Mouse (Mus musculus) frontal cortex, postnatal 14 days (tissue): Measurements from ENCODE around the gene Cacng2.
"Not testable (repeated sequence)": the region's sequence is repeated elsewhere in the genome, so short reads cannot be mapped to it uniquely, and the experiment has no call there.

ENCODE experiments used
- DNase-seq, 2 experiments: peaks; one replicate each; pipeline ENCODE4 v3.0.0; 2022; ENCODE audit warnings: low spot score in 2 of 2

Gene Cacng2

DNA sequence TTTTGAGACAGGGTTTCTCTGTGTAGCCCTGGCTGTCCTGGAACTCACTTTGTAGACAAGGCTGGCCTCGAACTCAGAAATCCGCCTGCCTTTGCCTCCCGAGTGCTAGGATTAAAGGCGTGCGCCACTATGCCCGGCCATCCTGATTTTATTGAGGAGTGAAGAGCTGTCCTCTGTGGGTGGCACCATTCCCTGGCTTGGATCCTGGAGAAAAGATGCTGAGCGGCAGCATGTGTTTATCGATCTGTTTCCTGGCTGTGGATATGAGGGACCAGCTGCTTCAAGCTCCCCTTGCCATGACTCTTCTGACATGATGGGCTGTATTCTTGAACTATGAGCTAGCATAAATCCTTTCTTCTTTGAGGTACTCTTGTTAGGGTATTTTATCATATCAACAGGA, 111.6 kb downstream of the Cacng2 start:
- DNase-seq = not testable (repeated sequence)

DNA sequence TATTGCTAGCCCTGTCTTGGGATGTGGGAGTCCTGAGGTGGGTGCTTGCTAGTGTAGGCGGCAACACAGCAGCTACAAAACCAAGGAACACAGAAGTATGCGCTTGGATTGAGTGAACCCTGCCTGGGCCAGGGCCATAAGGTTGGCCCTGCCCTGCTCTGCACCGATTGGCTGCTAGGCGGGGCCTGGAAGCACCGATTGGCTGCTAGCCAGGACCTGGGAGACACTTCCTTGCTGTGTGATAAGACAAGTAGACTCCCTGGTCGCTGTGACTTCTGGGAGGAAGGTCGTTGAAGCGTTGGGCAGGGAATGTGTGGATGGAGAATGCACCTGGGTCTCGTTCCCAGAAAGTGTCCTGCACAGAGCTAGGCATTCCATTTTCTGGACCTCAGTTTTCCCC, 115.9 kb downstream of the Cacng2 start:
- DNase-seq = no peak

DNA sequence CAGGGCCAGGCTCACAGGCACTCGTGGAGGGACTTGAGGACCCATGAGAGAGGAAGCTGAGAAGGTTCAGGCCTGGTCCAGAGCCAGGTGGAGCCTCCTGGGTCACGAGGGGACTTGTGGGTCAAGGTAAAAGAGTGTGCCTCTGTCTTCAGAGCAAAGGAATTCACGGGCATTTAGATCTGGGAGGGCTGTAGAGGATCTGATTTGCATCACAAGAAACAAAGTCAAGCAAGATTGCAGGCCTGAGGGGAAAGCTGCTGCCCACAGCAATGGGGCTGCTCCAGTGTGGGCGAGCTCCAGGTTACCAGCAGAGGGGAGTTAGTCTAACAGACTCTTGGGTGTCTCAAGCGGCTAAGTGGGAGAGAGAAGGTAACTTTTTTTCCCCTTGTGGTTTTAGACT, 118.4 kb downstream of the Cacng2 start:
- no peak for DNase-seq

DNA sequence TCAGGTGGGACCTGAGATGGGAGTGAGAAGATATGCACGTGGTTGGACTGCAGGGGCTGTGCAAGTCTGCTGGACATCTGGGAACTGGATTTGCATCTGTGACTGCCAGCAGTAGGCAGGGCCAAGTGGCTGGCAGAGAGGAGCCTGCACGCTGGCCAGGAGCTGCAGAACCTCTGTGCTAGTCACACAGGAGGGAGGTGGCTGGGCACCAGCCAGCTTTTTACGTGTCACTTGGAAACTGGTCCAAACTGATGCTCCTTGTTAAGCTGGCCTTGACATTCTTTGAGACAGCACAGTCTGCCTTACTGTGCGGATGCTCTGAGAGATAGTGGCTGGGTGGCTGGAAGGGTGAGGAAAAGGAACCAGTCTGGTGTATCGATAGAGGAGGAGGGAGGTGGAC, 131.3 kb downstream of the Cacng2 start:
- no peak for DNase-seq

DNA sequence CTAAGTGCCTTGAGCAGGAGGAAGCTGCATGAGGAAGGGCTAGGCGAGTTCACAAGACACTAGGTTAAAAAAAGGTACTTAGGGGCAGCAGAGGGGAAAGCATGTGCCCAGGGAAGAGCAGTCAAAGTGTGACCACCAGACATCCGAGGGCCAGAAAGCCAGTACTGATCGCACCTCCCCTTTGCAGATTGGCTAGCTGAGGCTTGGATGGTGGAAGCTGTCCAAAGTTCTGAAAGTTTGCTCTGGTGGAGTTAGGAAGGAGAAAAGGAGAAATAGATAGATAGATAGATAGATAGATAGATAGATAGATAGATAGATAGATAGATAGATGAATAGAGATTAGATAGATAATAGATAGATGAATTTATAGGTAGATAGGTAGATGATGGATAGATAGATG, 136.4 kb downstream of the Cacng2 start:
- DNase-seq = no peak

DNA sequence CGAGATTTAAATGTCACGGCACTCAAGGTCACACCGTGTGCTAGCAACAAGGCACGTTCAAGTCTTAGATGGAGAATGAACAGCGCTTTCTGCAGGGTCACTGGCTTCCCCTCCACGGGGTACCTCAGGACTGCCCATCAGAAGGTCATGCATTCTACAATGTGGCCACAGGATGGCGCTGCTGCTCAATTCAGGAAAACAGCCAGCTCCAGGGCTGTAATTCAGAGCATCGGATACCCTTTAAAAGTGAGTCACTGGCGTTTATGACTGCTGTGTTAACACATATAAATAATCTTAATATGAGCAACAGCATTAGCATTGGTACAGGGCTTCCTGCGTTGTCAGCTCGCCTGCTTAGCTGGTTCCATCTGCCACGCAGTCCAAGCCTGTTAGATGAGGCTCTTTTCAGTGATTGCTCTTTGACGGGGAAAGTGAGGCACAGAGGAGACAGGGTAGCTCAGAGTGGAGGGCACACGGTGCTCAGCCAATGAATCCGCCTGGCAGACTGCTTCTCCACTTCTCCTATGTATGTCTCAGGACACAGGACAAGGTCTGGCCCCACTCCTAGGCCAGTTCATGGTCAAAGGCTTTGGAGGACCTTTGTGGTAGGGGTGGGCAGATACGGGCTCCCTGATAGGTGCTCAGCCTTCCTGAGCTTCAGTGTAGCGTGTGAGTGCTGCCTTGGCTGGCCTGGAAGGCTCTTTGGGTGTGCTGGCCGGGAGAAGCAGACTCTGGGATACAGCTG, 137.5 kb downstream of the Cacng2 start:
- DNase-seq = peak; percentile 55 to 82

DNA sequence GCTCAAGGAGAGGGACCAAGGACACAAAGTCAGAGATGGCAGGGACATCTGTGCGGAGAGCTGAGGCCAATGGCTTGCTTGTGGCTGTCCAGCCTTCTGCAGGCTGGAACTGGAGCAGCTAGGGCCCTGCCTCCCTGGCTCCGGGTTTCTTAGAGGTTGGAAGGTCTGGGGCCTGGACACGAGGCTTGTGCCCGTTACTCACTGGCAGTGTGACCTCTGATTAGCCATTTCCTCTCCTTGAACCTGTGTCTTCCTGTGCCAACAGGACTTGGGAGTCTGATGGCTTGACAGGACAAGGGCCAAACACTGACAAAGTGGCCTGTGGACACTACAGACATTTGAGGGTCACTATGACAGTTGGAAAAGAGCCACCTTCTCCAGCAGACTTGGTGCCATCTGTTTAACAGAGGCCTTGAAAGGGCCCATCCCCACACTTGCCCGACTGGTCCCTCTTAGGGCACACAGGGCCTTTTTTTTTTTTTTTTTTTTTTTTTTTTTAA, 138.6 kb downstream of the Cacng2 start:
- no peak for DNase-seq

DNA sequence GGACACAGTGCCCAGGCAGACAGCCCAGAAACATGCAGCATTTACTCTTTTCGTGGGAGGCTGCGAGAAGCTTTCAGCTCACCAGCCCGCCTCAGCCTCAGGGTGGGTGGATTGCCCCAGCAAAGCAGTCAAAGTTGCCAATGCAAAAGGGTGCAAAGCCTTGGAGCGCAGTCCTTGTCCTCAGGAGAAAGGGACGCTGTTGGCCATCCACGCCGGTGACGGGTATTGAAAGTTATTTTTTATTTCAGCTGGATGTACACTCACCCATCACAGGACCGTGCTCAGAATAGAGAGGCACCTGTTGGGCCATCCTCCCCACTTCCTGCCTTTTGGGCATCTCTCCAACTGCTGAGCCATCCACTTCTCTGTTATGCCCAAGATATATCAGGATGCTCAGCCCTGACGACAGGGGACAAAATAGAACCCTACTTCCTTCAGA, 140.4 kb downstream of the Cacng2 start:
- DNase-seq = peak in 1 of 2 experiments; percentile 44

DNA sequence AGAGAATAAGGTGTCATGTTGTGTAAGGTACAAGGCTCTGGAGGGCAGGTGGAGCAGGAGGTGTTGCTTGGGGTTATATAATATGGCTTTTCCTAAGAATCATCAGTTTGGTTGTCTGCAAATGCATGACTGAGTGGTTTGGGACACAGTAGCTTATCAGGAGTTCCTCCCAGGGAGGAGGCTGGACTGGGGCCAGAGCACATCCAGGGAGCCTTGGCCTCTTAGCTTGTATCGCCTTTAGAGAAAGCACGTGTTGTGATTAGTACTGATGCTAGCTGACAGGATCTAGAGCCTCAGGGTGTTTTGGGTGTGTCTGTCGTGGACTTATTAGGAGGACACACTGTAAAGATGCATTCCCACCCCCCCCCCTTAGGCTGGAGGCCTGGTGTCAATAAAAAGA, 142.2 kb downstream of the Cacng2 start:
- DNase-seq = no peak

DNA sequence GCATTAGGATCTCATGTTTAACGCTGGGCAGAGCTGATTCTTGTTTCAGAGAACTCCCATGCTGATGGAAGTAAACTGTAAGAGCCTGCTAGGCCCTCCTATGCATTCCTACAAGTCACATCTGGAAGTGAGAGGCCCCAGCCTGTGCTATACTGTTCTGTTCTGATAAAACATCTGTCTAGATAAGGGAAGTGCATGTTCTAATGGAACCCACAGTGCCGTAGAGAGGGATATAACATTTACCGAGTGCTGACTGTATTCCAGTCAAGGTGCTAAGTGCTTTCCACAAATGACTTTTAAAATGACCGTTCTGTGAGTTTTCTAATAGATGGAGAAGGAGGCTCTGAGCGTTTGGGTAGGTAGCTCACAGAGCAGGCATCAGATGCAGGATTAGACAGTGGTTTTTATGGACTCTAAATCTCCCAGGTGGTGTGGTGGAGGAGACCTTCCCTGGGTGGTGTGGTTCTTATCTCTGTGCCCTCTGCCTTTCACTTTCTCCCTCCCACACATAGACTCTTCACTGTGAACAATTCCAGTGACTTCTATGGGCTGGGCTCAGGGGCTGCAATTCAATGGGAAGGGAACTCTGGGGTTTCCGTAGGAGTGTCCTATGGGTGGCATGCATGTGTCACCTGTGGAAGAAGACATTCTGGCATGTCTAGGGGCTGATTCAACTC, 145.5 kb downstream of the Cacng2 start:
- no peak for DNase-seq

DNA sequence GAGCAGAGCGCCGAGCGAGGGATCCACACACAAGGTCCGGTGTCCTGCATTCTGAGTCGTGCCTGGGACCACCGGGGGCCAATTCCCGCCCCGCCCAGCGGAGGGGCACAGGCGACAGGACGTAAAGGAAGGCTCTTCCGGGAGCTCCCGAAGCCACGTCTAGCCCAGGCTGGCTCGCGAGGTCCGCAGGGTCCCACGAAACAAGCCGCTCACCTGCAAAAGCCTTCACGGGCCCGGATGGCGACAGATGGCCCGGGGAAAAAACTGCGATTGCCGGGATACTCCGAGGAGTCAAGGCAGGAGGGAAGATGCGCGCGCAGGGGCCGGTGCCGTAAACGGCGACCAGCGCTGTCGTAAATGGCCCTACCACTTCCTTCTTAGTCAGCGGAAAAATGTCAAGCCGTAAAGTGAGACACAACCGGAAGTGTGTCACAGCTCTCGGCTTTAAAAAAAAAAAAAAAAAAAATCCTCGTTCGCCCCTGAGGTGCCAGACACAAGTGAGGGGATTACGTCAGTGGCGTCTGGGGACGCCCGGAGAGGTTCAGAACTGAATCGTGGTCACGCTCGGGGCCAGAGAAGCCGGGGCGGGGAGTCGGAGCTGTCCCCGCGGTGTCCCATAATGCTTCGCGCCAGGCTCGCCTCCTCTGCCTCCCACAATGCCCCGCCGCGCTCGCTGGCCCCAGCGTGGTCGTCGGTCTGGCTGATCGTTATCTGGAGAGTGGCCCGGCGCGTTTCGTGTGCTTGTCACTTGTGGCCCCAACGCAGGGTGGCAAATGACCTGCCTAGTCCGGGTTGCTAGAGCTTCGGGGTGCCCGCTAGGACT, 149.1 kb downstream of the Cacng2 start, which contains the start of gene Eif3d:
Gene Eif3d, minus strand, starts transcription at position 344 of the 823 bp plus-strand sequence.
- peak; percentile 96 to 98 for DNase-seq

DNA sequence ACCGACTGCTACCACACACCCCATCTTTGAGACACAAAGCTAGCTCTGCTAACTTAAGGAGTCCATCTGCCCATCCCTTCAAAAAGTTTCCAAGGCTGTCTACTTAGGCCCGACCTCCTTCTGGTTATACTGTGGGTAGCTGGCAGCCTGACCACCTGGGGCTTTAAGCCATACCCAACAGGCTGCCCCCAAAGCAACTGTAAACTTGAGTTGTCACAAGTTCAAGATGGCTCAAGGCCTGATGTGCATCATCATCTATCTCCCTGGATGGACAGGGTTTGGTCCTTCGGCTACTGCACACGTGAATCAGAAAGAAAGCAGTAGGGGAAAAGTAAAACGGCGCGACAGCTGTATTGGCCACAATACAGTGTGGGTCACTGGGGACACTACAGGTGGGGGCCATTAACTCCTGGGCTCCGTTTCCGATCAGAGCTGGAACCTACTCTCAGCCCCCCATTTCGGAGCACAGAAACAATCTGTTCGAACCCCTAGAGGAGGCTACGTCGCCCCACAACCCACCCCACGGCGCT, 149.8 kb downstream of the Cacng2 start:
- no peak for DNase-seq

DNA sequence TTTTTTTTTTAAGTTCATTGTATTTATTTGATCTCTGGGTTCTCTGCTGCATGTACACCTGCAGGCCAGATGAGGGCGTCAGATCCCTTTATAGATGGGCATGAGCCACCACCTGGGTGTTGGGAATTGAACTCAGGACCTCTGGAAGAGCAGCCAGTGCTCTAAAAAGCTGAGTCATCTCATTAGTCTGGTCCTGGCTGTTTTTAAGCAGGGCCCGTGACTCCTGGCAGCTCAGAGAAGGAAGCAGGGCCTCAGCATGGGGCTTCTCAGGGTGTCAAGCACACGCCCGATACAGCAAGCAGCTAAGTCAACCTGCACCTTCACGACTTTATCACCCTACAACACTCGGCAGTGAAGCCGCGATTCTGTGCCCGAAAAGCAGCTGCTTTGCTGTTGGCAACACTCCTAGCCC, 154.7 kb downstream of the Cacng2 start:
- no peak for DNase-seq

DNA sequence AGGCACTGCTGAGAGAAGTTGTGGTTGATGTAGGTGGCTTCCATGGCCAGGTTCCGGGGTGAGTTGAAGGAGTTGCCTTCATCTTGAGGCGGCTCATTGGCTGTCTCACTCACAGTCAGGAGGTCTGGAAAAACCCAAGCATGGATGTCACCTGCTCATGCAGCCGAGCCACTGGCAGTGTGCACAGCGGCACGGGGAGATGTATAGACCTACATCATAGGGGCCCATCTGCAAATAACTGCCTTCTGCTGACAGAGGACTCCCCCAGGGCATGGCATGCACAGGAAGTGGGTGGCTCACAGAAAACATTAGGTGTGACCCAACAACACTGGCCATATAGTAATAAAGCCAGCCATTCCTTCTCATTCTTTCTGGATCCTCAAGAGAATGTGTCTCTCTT, 157.4 kb downstream of the Cacng2 start:
- no peak for DNase-seq

DNA sequence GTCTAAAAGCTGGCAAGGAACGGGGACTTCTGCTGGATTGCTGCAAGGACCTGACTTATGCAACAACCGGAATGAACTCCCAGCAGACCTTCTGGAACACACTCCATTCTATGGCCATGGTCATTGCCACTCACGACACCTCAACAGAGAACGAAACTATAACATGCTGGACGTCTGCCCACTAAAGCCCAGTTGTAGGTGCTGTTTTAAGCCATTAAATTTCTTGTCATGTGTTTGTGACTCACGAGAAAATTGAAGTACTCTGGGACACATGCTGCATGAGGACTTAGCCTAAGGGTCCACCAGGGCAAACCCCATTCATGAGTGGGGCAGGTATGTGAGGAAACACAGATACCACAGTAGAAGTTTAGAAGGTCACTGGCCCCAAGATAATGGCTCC, 159.1 kb downstream of the Cacng2 start:
- DNase-seq = no peak

DNA sequence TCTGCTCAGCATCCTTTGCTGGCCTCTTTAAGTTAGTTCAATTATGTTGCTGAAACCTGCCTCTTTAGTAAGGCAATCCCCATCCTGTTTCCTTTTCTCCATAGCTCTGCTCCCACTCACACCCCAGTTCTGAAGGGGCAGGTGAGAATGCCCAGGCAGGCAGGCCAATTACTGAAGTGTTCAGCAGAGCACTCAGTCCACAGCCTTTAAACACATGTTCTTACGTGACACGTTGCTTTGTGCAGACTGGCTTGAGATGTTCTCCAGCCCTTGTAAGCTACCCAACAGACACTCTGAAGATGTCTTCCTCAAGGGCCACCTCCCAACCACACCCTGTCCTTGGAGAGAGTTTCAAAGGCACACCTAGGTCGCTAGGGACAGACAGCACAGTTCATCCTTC, 161.8 kb downstream of the Cacng2 start:
- no peak for DNase-seq

DNA sequence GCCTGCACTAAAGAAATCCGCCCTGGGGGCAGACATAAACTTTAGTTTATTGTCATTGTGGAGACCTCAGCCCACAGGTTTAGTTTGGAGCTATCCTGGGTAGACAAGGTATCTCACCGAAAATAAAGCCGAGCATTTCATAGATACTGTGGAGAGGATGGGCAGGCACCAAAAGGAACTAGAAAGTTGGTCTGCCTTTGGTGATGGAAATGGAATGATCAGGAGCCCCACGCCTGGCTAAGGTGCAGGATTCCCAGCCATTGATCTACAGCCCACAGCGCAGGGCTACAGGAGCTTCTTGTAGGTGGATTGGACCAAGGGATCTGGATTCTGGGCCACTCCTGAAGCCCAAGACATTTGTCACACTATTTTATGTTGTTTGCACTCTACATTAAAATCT, 162.2 kb downstream of the Cacng2 start:
- DNase-seq = no peak

DNA sequence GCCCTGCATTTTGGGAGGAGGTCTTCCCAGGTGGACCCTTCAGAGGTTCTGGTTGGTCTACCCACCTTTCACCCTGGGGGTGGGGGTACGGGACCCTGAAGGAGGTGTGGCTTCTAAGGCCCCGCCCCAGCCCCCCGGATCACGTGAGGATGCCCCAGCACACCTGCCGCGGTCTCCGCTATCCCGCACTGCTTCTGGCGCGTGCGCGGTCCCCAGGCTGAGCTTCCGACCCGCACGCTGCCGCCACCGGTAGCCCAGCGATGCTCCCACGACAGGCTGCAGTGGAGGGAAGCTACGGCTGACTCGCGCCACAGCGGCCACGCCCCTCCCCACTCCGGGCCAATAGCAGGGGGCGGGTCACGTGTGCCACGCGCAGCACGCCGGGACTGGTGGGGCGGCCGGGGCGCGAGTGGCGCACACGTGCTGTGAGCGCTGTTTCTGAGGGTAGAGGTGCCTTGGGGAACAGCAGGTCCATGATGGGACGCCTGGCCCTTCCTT, 163.4 kb downstream of the Cacng2 start, which contains the start of gene Foxred2:
Gene Foxred2, minus strand, starts transcription at position 319 of the 498 bp plus-strand sequence.
- DNase-seq = peak; percentile 79 to 80

DNA sequence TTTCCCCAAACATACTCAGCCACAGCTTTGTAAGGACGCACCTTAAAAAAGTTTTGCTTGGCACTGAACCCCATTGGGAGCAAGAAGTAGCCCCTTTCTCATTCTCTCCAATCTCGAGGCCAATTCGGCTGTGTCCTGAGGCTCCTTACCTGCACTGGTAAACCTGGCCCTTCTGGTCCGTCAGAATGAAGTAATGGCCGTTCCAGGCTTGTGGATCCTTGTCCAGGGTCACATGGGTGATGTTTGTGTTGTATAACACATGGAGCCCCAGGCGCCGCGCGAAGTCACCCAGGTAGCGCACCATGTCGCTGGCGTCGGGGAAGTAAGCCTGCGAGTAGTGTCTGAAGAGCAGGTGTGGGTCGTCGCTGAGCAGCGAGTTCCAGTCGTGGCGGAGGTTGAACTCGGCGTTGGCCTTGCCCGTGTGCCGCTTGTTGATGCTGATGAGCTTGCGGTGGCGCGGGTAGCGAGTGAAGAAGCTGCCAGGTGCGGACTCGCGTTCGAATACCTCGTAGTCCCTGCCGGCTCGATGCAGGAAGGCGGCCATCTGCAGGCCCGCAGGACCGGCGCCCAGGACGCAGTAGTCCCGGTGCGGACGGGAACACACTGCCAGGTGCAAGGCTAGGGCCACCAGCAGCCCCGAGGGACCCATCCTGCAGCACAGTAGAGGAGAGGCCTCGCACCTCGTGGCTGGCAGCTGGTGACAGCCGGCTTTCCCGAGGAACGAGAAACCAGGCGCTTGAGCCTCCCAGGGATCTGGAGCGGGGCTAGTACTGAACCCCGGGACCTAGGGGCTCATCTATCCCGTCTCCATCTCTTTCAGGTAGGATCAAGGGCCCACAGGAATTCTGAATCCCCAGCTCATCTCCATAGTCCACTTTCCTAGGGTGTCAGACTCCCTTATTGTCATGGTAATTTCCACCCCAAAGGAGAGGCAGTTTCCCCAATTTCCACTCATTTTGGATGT, 164.1 kb downstream of the Cacng2 start:
- DNase-seq = no peak

DNA sequence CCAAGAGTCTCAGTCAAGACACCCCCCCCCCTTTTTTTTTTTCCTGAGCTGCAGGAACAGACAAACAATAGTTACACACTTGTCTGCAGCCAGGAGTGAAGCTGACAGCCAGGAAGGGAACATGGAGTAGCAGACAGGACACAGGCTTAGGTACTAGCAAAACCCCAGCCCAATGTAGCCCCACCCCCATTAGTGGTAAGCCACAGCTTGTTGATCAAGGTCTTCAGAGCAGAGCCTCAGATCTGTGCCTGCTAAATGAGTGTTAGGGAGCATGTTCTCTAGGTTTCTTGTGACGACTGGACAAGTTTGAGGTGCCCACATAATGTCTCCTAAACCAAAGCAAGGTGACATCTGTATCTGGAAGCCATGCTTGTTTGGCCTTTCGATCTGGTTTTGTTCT, 165.5 kb downstream of the Cacng2 start:
- DNase-seq = no peak

DNA sequence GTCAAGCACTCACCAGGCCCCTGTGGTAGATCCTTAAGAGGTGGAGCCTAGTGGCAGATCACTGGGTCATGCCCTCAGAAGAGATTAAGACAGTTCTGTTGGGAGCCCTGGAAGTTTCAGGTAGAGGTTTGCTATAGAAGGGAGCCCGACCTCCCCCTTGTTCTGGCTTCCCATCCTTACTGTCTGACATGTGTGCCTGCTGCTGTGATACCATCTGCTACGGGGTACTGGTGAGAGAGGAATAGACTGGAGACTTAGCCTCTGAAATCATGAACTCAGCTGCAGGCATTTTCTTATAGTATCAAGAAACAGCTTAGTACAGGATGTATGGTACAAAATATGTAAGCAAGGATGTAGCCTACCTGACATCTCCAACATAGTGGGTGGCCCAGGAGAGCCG, 166.9 kb downstream of the Cacng2 start:
- DNase-seq = no peak
